Mouse (Mus musculus) ovary, postnatal 14 days (tissue): ENCODE data around the gene Hsd3b2.
"Not testable (repeated sequence)": the region's sequence is repeated elsewhere in the genome, so short reads cannot be mapped to it uniquely, and the experiment has no call there.

Experiments used
- DNase-seq: peaks from one replicate; pipeline ENCODE4 v3.0.0; 2022; ENCODE audit warnings: low spot score

The Hsd3b2 gene

GRCm38 (mm10) chr3:98724376-98724775 is at the start of gene Hsd3b2:
Gene Hsd3b2 (minus strand): TSS chr3:98724543.
- DNase-seq: no peak

DNA sequence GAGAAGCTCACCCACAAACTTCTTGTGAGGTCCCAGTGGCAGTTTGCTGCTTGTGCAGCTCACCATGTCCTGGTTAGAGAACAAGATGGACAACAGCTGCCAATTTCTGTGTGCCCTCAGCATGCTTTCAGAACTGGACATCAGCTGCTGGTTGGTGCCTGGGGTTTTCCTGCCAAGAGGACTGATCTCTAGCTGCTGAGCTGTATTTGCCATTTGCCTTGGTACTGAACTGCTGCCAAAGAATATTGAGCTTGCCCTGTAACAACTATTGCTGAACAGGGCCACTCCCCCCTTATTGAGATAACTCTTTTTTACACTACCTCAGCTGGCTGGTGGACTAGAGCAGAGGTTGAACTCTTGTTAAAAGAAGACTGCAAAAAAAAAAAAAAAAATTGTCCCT is 39.8 kb upstream of the Hsd3b2 start:
- no peak for DNase-seq

DNA sequence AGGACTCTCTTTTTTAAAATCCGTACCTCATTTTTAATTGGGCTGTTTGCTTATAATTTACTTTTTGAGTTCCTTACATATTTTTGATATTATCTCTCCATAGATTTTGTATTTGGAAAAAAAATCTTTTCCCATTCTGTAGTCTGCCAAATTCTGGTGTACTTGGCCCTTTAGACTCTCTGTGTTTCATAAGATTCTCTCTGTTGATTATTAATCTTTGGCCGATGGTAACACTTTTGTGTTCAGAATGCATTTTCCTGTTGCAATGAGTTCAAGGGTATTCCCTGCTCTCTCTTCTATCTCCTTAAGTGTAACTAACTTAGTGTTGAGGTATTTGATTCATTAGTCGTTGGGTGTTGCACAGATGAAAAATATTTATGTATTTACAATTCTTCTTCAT is 32.5 kb upstream of the Hsd3b2 start:
- no peak for DNase-seq

DNA sequence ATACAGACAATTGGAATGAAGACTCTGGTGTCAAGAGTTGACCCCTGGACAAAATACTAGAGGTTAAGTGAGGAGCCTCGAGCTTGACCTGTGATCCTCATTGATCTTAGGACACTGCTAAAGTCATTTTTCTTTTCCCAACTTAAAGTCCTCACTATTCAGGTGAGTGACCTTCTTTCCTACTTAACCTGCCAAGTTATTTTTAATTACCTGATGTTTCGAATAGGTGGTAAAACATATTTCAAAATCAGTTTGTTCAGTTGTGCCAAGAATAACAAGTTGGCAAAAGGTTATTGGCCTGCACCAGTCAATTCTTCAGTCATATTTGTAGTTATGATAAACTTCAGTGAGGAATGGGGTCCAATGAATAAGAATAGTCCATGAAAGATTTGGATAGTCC is 27.8 kb upstream of the Hsd3b2 start:
- no peak for DNase-seq

- DNase-seq: not testable (repeated sequence)
These were observed 16.7 kb upstream of the Hsd3b2 start for GRCm38 (mm10) chr3:98741043-98741442.

- DNase-seq: no peak
These were observed 10.0 kb upstream of the Hsd3b2 start for GRCm38 (mm10) chr3:98734340-98734739.

GRCm38 (mm10) chr3:98733724-98734123 is 9.4 kb upstream of the Hsd3b2 start:
- DNase-seq: no peak

DNA sequence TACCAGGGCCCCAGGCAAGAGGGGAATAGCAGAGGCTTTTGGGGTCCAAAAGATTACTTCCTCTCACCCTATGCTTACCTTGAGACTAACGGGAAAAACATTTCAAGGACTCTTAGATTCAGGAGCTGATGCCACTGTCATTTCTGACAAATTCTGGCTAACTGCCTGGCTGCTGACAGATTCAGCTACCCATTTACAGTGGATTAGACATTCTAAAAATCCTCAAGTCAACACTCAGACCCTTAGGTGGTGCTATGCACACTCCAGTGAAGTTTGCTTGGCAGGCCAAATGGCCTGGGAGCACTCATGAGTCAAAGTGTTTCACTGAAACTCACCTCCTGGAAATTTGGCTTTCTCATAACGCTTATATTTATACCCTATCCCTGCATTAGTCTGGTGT is 1.9 kb upstream of the Hsd3b2 start:
- DNase-seq: no peak

GRCm38 (mm10) chr3:98720740-98721139 is 3.6 kb downstream of the Hsd3b2 start:
- no peak for DNase-seq

GRCm38 (mm10) chr3:98682401-98682800 is 41.9 kb downstream of the Hsd3b2 start:
- DNase-seq: no peak

GRCm38 (mm10) chr3:98680786-98681185 is 43.6 kb downstream of the Hsd3b2 start:
- no peak for DNase-seq
